Mouse (Mus musculus) heart, adult 8-10 months (tissue): ENCODE results near the gene Msi2. TPM values are rescaled to one million over a fixed set of nuclear protein-coding genes. Genes with fewer than 3 reads are reported as not detected.

ENCODE experiments used
- DNase-seq: peaks from one replicate; pipeline ENCODE4 v3.0.0; 2022; ENCODE audit warnings: low spot score
- total RNA-seq, 4 experiments: library from RNA; stranded (reverse); gene quantifications; 2 replicates each; pipeline ENCODE4 v1.2.4; 2022

The Msi2 gene
- 100 to 1,000 TPM; 206 to 216 (median 210) TPM for total RNA-seq

DNA sequence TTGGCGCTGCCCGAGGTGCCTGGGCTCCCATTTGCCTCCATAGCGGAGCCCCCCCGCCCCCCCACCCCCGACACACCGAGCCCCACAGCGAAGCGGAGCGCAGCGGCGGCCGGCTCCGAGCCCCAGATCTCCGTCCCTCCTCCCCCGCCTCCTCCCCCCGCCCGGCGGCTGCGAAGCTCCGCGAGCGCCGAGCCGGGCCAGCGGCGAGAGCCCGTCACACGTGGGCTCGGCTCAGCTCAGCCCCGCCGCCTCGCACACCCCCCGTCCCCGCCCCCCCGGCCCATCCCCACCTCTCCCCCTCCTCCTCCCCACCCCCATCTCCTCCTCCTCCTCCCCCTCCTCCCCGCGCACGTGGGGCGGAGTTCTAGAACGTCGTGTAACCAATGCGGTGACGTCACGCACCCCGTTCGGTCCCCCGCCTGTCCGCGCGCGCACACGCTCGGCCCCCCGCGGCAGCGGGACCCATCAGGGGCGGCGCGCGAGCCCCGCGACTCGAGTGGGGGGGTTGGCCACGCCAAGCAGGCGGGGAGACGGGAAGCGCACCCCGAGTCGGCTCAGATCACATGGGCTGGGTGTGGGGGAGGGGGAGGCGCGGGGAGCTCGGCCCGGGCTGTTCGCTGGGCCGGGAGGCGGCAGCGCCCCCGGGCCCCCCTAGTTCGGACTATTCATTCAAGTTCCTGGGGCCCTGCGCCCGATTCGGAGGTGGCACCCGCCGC, at the start of gene Msi2:
Gene Msi2, minus strand, starts transcription at position 464 of the 716 bp plus-strand sequence.
- DNase-seq = peak; percentile 90

DNA sequence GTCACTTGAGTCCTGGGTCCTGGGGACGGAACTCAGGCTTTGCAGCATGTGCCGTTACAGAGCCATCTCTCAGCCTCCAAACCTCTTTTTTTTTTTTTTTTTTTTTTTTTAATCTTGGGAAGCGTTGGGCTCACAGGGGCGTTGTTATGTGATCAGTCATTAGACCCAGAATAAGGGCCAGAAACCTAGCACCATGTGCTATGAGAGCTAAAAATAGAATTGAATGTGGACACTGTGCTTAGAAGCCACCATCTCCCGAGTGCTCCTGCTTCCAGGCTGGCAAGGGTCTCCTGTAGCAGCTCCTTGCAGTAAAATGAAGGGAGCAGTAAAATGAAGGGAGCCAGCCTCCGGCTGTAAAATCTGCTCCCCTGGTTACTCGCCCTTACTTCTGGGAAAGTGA, 47.3 kb upstream of the Msi2 start:
- peak; percentile 4 for DNase-seq

- no peak for DNase-seq
These were observed 45.1 kb upstream of the Msi2 start for GRCm38 (mm10) chr11:88763371-88763770.

- no peak for DNase-seq
These were observed 41.2 kb upstream of the Msi2 start for GRCm38 (mm10) chr11:88759501-88759900.

DNA sequence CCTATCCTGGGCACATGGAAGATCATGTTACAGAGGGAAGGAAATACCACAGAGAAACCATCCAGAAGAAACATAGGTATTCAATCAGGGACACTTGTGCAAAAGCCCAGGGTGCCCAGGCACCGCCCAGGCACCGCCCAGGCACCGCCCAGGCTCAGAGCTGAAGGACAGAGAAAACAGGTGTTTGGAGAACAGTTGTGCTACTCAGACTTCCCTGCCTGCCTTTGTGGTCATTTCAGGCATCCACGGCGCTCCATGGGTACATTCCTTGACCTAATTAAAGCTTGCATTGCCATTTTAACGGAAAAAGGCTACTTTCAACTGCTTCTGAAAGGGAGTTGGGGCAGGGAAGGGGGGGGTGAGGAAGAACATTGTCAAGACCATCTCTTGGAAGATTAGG, 40.1 kb upstream of the Msi2 start:
- no peak for DNase-seq

GRCm38 (mm10) chr11:88745306-88745705, 27.0 kb upstream of the Msi2 start:
- DNase-seq = no peak

GRCm38 (mm10) chr11:88739574-88740295, 21.4 kb upstream of the Msi2 start:
- no peak for DNase-seq

DNA sequence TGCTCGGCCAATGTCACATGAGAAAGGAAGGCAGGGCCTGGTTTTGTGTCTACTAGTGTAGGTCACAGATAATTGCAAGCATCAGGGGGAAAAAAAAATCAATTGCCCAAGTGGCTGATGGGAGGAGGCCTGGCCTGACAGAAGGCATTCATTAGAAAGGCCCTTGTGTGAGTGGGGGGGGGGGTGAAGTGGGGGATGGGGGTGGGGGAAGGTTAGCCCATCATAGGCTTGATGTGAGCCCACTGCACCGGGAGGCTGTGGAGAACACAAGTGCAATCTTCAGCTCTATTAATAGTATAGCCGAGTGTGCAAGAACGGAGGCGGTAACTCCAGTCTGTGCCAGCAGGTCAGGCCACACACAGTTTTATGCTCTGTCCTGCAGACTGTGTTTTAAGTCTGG, 11.1 kb upstream of the Msi2 start:
- no peak for DNase-seq

DNA sequence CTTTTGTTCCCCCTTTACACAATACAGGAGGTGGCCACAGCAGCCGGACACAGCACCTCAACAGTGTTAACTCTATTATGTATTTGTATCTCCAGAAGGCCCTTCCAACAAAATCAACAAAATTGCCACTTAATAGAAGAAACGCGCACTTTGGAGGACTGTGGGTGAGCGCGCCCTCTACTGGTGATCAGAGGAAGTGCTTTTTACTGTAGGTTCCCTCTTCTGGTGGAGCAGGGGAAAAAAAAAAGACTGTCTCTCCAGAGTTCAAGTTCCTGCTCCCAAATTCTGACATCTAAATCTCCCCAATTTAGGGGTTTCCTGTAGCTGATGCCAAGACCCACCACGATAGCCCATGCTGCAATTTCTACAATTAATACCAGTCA, 10.2 kb upstream of the Msi2 start:
- peak; percentile 81 for DNase-seq

DNA sequence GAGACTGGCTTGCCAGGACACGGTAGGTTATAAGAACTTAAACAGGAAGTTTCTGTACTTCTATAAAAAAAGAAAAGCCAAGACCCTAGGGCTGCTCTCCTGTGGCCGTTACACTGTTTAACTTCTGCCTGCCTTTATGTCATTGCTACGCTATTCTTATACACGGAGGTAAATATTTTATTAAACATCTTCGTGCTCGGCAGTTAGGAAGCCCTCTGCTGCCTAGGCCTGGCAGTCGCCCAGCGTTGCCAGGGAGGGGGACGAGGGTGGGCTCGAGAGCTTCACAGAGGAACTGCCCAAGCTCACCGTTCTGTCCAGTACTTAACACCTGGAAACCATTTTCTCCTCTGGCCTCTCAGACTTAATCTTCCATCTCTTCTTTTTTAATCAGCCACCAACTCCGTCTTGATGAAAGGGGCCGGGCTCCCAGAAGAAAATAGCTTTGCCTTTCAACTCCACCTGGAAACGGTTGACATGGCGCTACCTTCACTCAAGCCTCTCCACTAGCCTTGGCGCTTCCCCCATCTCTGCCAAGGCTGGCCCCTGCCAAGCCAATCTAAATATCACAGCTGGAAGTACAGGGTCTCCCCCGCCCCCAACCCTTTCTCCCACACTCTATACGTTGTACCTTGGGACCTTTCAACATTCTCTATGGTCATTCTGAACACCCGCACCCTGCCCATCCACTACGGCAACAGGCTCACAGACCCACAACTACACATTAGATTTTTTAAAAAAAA, 9.6 kb upstream of the Msi2 start:
- no peak for DNase-seq

- no peak for DNase-seq
These were observed 2.9 kb upstream of the Msi2 start for GRCm38 (mm10) chr11:88721144-88721636.

GRCm38 (mm10) chr11:88720261-88721143, 2.2 kb upstream of the Msi2 start:
- no peak for DNase-seq

DNA sequence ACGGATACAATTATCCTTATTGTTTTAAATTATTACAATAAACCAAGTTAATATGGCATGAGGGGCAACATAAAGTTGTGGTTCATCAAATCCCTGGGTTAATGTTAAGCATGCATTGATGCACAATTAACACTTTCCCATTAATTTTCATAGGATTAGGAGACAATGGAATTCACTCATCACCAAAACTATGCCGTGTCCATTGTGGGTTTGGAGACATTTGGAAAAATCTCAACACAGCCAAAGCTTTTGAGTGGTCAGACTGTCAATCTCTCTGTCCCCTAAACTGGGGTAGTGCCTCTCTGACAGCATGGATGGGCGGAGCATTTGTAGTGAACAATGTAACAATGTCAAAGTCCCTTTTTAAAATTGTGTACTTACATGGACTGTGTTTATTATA, 1.3 kb upstream of the Msi2 start:
- no peak for DNase-seq

DNA sequence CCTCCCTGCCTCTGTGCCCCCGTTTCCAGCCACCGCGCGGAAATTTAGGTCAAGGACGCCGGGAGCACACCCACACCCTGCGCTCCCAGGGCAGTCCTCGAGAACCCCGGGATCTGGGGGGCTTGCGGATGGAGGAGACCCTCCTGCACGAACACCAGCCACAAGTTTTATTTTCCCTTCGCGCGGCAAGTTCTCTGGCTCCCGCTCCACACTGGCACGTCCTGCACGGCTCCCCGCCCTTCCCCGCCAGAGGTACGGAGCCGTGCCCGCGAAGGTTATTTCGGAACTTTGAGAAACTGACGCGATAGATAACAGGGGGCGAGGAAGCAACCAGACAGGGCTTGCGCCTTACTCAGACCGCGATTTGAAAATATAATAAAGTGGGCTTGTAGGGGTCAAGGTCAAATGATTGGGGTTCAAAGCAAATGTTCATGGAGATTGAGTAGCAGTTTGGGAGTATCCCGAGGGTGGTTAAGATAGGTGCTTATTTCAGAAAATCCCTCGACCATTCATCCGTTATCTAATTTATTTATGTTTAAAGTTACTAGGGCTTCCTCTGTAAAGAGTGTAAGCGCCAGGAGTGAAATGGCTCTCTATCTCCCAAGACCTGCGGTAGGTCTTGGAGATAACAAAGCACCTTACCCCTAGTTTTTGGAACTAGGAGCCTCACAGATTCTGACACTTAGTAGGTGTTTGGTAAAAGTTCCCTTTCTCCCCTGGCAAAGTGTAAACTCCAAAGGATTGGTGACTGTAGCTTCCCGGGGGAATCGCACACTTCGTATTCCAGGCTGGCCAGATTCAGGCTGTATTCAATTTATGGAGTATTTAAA, 668 bp upstream of the Msi2 start:
- peak; percentile 50 for DNase-seq

DNA sequence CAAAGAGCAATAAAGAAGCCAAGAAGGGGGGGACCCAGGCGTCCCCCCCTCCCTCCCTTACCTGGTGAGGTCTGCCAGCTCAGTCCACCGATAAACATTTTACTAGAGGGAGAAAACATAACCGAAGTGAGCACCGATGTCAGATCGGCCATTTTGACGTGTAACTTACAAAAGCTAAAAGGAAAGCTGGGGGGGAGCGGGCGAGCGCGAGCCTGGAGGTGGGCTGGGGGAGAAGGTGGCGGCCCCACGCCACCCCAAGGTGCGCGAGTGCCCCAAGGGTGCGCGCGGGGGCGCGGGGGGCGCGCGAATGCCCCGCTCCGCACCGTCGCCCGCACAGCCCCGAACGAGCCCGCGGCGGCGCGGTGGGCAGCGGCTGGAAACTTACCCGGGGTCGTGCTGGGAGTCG, 666 bp downstream of the Msi2 start:
- no peak for DNase-seq

DNA sequence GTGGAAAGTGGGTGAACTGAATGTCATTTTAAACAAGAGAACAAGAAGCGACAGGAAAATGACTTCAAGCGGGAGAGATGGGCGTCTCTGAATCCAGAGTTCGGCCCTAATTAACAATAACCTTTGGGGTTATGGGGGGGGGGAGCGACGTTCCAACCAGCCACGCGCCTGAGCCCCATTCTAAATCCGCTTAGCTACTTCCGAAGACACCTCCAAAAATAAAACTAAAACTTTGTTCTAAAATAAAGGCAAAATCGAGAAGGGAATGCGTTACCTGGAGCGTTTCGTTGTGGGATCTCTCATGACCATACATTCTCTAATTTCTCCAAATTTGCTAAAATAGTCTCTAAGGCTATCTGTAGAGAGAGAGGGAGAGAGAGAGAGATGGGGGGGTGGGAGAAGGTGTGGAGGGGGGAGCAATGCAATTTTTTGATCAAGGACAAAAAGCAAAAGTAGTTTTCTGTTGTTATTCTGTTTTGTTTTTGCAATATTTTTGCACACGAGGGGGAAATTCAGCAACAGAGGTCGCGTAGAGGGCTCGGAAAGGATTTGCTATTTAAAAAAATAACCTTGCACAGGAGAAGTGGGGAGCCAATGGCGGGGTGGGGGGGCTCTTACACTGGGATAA, 1.2 kb downstream of the Msi2 start:
- no peak for DNase-seq

DNA sequence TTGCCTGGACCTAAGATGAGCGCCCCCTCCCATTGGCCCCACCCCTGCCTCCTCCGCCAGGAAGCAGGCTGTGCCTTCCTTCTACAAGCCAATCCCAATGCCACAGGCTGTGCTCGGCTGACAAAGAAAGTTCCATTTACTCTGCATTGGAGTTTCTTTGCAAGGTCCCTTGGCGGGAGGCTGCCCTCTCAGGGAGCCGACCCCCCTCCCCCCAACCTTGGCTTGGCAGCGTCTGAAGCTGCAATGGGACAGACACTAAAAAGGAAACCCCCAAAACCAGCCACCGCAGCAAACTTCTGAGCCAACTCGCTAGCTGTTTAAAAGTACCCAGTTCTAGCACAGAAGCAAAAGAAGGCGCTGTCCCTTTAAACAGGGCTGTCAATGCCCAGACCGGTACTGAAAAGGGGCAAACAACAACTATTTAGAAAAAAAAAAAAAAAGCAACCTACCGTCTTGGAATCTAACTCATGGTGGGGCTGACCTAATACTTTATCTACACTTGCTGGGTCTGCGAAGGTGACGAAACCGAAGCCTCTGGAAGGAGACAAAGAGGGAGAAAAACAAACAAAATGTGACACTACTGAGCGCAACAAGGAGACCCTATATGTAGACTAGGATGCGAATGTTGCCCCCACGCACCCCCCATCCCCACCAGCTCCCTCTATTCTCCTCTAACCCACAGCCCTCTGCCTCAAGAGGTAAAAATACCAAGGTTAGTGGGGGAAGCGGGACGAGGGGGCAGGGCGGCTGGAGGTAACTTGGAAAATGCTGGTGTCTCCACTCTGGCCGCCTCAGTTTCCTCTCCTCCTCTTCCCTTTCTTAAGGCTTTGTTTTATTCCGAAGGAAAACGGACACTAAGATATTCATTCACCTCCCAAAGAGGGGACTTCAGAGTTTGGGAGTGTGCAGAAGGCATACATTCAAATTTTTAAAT, 2.0 kb downstream of the Msi2 start:
- DNase-seq = no peak

DNA sequence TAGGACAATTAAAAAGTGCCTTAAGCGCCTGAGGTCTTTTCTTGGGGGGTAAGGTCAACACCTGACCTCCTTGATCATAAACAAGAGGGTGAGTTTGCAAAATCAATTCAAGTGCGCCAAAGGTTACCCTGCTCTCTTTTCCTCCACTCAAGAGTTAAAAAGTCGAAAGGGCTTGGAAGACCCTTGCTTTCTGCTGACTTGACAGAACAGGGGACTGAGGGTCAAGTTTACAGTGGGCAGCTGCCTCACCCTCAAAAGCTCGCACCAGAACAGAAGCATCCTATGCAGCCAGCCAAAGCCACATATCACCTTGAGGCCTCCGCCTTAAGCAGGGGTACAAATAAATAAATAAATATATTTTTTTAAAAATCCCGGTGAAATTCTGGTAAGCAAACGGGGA, 3.0 kb downstream of the Msi2 start:
- DNase-seq = no peak

DNA sequence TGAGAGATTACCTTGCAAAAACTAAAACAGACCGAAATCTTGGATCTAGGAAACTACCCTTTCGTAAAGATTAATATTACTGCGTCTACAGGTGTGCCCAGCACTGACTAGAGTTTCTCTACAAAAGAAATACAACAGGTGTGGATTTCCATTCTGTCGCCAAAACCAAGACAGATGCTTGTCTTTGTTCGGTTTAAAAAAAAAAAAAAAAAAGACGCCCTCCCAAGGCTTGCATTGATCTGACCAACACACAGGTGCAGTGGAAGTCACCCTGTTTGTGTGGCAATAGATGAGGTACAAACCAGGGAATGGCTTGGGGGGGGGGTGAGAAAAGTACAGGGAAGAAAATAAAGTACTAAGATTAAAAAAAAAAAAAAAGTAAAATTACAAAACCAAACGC, 4.2 kb downstream of the Msi2 start:
- DNase-seq = no peak
